Mouse (Mus musculus): ENCODE measurements around the gene Prss16.

- TF ChIP-seq CTCF (IDR thresholded peaks at IDR 0.05; ENCODE audit: low read depth) (no peak), EP300 (optimal IDR thresholded peaks at IDR 0.05) (no peak)
These were observed 15.4 kb downstream of the Prss16 start for GRCm38 (mm10) chr13:21993957-21994738.

Measured in stomach, postnatal 0 days (tissue).